Mouse (Mus musculus): Measurements from ENCODE around the gene Tfcp2l1.
"Not testable (repeated sequence)": the region's sequence is repeated elsewhere in the genome, so short reads cannot be mapped to it uniquely, and the experiment has no call there.

Tfcp2l1 gene

GRCm38 (mm10) chr1:118627781-118628464, at the start of gene Tfcp2l1:
Gene Tfcp2l1, plus strand, starts transcription at chr1:118627945.
- DNase-seq (ENCODE audit: low spot score): peak; percentile 94

DNA sequence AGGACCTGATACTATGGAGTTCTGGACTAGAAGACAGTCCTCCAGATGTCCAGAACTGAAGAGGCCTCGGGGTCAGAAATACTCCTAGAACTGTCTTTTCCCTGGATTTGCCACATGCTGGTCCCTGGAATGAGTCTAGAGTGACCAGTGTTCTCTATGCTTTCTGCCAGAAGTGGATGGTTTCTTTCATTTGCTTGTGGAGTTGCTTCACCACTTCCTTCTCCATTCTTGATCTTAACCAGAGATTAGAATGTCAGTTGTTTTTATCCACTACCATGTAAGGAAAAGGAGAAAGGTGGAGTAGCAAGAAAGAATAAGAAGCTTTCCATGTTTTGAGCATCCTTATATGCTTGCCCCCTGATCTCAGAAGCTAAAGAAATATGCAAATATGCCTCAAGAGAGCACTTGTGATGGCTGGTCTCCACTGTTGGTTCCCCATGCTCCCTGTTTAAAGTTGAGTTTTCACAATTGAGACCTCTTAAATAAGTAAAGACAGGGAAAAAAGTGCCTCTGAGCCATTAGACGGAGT, 47.5 kb upstream of the Tfcp2l1 start:
- no peak for DNase-seq (ENCODE audit: low spot score)

GRCm38 (mm10) chr1:118581179-118581578, 46.6 kb upstream of the Tfcp2l1 start:
- DNase-seq (ENCODE audit: low spot score): no peak

GRCm38 (mm10) chr1:118589721-118590120, 38.0 kb upstream of the Tfcp2l1 start:
- no peak for DNase-seq (ENCODE audit: low spot score)

DNA sequence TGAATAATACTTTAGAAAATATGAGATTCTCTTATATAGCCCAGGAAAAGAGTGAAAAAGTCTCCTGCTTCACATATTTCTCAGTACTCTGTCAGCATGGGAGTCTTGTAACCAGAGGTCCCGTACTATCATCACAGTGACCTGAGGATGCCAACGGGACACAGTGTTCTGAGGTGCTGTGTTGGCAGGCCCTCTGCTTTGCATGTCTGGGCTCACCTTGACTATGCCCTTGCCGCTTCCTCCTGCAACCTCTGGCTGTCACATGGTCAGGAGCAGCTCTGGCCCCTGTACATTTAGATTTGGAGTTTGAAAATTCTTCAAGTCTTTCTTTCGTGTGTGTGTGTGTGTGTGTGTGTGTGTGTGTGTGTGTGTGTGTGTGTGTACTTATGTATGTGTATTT, 34.8 kb upstream of the Tfcp2l1 start:
- DNase-seq (ENCODE audit: low spot score): no peak

- no peak for DNase-seq (ENCODE audit: low spot score)
These were observed 32.4 kb upstream of the Tfcp2l1 start for GRCm38 (mm10) chr1:118595395-118595794.

DNA sequence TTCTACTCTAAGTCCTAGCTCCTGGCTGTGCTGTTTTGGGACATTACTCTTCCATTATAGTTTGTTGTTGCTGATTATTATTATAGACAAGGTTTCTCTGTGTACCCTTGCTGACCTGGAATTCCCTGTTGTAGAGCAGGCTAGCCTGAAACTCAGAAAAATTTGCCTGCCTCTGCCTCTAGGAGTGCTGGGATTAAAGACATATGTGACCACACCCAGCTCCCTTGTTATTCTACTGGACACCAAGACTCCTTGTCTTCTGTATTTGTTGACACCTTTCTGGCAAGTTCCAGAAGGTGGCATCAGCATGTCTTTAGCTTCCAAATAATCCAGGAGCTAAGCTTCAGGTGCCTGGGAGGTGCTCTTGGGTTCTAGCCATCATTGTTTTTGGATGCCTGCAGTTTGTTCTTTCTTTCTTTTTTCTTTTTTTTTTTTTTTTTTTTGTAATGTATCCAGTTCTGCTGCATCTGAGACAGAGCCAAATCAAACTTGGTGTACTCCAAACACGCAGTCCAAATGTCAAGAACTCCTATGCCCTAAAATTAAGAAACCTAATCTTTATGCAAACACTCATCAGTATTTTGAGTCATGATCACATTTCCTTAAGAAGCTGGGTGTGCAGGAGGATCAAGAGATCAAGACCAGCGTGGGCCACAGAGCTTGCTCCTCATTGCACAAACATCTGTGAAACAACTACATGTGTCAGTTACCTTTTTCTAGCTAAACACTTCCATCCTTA, 30.1 kb upstream of the Tfcp2l1 start:
- no peak for DNase-seq (ENCODE audit: low spot score)

- DNase-seq (ENCODE audit: low spot score): no peak
These were observed 29.4 kb upstream of the Tfcp2l1 start for GRCm38 (mm10) chr1:118598339-118598738.

DNA sequence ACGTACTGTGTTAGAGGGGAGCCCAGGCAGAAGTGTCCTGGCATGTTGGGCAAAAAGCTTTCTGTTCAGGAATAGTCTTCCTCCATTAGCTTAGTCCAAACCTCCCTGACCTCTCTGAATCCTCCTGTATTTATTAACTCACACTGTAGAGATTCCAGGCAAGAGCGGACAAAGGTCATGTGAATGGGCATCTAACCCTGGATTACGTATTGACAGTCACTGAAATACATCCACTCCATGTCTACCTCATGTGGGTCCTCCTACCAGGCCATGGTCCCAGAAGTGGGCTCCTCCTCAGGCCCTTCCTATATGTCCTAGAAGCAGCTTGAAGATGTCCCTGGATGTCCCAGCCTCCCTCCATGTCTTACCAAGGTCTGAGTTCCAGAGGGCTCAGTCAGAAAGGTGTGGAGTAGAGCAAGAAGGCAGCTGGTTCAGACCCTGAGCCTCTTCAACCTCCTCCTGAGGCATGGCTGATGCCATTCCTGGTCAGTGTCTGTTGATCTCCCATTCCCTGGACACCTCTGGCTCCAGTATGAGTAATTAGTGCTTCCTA, 14.0 kb upstream of the Tfcp2l1 start:
- no peak for DNase-seq (ENCODE audit: low spot score)

DNA sequence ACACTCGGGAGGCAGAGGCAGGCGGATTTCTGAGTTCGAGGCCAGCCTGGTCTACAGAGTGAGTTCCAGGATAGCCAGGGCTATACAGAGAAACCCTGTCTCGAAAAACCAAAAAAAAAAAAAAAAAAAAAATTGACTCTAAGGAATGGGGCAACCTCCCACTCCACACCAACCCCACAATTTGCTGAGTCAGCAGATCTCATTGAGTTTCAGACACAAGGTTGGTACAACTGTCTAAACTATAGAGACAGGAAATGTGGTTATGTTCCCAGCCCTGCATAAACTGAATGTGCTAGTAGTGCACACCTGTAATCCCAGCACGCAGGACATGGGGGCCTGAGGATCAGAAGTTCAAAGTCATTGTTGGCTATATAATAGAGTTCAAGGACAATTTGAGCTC, 6.7 kb upstream of the Tfcp2l1 start:
- not testable (repeated sequence) for DNase-seq (ENCODE audit: low spot score)

DNA sequence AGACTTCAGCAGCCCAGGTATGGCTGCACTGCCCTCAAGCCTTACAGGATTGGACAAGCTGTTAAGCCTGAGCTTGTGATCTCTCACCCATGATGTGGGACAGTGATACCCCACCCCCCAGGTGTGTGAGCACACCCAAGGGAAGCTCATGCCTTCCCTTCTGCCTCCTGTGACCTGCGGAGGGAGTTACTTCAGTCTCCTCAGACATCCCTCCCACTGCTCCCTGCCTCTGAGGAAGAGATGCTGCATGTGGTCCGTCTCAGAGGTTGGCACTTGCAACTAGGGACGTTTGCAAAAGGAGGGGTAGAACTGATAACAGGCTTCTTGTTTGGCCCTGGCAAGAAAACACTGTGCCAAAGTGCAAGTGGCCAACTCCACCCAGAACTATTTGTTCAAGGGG, 4.9 kb upstream of the Tfcp2l1 start:
- no peak for DNase-seq (ENCODE audit: low spot score)

DNA sequence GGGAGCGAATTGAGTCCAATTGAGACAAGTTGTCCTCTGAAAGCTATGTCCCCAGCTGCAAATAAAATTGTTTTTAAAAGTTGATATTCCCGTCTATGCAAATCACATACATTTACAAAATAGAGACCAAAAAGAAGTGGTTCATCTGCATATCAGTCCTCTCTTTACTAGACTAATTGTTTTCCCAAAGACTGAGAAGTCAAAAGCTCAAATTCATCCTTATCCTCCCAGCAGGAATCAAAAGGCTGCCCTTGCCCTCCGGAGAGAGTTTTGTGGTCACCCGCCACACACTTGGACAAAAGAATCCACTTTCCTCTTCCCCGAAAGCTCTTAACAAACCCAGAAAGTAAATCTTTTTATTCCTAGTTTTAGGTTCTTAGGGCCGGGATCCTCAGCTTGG, 2.3 kb upstream of the Tfcp2l1 start:
- no peak for DNase-seq (ENCODE audit: low spot score)

DNA sequence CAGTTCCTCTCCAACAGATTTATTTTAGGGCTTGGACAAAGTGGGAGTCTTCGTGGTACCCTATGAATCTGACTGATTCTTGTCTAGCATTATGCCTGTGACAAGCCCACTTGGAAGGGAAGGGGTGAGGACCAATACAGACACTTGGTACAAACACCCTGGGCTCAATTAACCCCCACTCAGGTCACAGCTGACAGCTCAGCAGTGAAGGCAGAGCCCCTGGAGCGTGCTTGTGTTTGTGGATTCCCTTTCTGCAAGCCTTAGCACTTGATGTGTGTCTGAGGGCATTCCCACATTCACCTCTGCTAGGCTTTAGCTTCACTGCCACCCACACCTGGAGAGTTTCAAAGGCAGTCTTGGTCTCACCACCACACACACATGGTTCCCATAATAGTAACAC, 1.8 kb upstream of the Tfcp2l1 start:
- no peak for DNase-seq (ENCODE audit: low spot score)

- DNase-seq (ENCODE audit: low spot score): no peak
These were observed 1.3 kb upstream of the Tfcp2l1 start for GRCm38 (mm10) chr1:118626452-118626851.

DNA sequence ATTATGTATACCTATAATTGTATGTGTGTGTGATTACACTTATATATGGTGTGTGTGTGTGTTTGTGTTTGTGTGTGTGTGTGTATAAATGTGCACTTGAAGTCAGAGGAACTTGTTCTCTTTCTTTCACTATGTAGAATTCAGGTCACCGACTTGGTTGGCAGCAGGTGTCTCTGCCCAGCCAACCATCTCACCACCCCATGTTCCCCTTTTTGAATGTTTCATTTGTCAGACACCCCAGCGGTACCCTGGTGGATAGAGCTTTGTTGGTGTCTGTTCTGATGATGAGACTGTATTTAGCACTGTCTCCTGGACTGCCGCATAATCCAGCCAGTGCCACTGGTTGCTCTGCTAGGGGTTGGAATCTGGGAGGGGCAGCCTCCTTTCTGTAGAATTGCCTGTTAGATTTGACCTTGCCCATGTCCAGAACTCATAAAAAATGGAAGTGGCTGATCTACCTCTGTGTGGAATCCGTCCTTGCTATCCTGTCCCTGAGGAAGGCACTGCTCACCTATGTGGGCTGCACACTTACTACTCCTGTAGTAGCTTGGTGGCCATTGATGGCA, 5.8 kb downstream of the Tfcp2l1 start:
- no peak for DNase-seq (ENCODE audit: low spot score)

DNA sequence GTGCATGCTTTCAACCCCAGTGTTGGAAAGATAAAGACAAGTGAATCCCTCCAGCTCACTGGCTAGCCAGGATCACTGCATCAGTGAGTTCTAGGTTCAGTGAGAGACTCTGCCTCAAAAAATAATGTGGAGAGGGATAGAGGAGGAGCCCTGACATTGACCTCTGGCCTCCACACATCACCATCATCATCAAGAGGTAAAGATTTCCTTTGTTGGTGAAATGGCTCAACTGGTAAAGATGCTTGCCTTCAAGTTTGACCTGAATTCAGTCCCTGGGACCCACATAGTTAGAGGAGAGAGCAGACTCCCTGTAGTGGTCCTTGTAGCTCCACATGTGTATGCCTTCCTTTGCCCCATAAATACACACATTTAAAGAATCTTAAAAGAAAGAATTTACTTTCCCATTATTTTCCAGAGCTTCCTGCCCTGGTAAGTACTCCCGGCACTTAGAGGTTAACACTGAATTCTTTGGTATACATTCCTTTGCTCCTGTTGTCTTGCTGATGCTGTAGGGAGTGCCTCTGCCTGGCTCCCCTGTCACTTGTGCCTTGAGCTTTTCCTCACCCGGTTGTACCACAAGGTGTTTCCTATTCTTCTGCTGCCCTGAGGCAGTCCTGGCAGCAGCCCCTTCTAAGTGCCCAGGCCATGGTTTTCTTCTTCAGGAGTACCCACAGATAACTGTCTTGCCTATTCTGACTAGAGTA, 14.7 kb downstream of the Tfcp2l1 start:
- no peak for DNase-seq (ENCODE audit: low spot score)

DNA sequence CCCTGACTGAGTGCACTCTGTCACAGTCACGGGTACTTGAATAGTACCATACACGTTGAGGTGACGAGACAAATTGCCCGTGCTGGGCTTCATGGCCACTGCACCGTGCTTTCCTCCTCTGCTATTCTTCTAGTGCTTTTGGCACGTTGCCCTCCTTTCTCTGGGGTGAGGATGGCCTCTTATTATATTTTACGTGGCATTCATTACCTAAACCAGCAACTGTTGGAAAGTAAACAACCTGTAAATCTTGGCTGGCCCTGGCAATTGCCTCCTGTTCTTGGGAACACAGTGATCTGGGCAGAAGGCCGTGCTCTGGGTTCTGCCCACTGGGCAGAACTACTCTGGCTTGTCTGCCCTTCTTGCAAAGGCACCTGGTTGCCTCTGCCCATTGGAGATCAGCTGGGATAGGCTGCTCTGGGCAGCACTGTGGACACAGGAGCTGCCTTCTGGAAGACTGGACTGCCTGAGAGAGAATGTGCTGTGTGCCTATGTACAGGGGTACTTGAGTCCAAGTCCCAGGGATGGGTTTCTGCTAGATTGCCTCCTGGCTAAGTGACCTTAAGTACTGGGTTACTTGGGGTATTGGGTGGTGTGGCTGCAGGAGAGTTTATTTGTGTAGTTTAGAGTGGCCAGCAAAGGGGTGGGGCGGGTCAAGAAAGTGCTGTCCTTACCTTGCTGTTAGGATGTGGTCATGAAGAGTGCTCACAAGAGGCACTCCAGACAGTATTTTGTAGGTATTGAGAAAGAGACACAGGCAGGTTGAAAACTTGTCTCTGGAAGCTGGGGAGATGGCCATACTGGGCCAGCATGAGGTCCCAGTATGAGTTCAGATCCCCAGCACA, 15.6 kb downstream of the Tfcp2l1 start:
- no peak for DNase-seq (ENCODE audit: low spot score)

- no peak for DNase-seq (ENCODE audit: low spot score)
These were observed 18.0 kb downstream of the Tfcp2l1 start for GRCm38 (mm10) chr1:118645701-118646100.

GRCm38 (mm10) chr1:118648015-118648414, 20.3 kb downstream of the Tfcp2l1 start:
- no peak for DNase-seq (ENCODE audit: low spot score)

- no peak for DNase-seq (ENCODE audit: low spot score)
These were observed 22.4 kb downstream of the Tfcp2l1 start for GRCm38 (mm10) chr1:118649933-118650770.

DNA sequence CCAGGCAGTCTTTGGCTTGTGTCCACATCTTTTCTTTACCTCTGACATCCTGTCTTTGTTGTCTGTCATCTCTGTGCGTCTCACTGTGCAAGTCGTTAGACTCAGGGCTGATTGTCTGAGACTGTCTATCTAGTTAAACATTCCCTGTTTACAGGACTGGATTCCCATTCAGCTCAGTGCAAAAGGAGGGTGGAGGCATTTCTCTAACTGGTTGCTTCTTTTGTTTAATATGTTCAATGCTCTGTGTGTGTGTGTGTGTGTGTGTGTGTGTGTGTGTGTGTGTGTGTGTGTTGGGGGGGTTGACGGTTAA, 23.0 kb downstream of the Tfcp2l1 start:
- DNase-seq (ENCODE audit: low spot score): no peak
